Mouse (Mus musculus) embryonic fibroblast, embryonic 13.5 days (primary cell): ENCODE measurements at regions not wholly inside any gene's neighbourhood (a gene's known extent, or its start where the extent isn't known, plus 50 kb on each side); places are given as distances from the start of the nearest gene placed in this dataset.
A peak's percentile ranks its signal among the peaks of the same experiment; 100 is the strongest.

Experiments used
- H3K27ac ChIP-seq: 2 replicates; pipeline ENCODE4 v1.5.1; 2012; ENCODE audit warnings: low read length, control low read depth, inconsistent platforms; ENCODE audit not compliant: insufficient read depth
- H3K4me1 ChIP-seq: 2 replicates; pipeline ENCODE4 v1.6.1; 2011; ENCODE audit warnings: low read length; ENCODE audit not compliant: control insufficient read depth, insufficient read depth
- H3K4me3 ChIP-seq: 2 replicates; pipeline ENCODE4 v1.5.1; 2011; ENCODE audit warnings: mild to moderate bottlenecking, control low read depth, low read length; ENCODE audit not compliant: insufficient read depth
- CTCF ChIP-seq: IDR thresholded peaks from 2 replicates; pipeline ENCODE4 v1.5.1; 2011; ENCODE audit warnings: mild to moderate bottlenecking, control low read depth, low read length, moderate library complexity, borderline replicate concordance; ENCODE audit not compliant: insufficient read depth
- POLR2A ChIP-seq: IDR thresholded peaks from 2 replicates; pipeline ENCODE4 v1.6.1; 2011; ENCODE audit warnings: low read depth, mild to moderate bottlenecking, control low read depth, low read length, moderate library complexity

GRCm38 (mm10) chr11:117413133-117413532 lies 71.0 kb upstream of the Gm11733 start:
- no peaks in the 10 kb centered on the region for H3K4me1 ChIP-seq
- H3K4me3 ChIP-seq = no peak overlapping the region
- no peak overlapping the region for H3K27ac ChIP-seq
- no peak for TF ChIP-seq POLR2A
- TF ChIP-seq CTCF = no peak

GRCm38 (mm10) chr11:117413942-117414705 lies 70.0 kb upstream of the Gm11733 start:
- no peak overlapping the region for H3K4me3 ChIP-seq
- no peak overlapping the region for H3K27ac ChIP-seq
- TF ChIP-seq POLR2A (no peak), CTCF (no peak)
- no peaks in the 10 kb centered on the region for H3K4me1 ChIP-seq

GRCm38 (mm10) chr11:117414871-117415323 lies 69.3 kb upstream of the Gm11733 start:
- TF ChIP-seq CTCF (no peak), POLR2A (no peak)
- Histone ChIP-seq H3K4me1 (no peaks in the 10 kb centered on the region), H3K27ac (no peak overlapping the region), H3K4me3 (peak overlapping the region; percentile 41)

- H3K4me1 ChIP-seq = no peaks in the 10 kb centered on the region
- no peak overlapping the region for H3K4me3 ChIP-seq
- H3K27ac ChIP-seq = no peak overlapping the region
- TF ChIP-seq CTCF (no peak), POLR2A (no peak)
These were observed 68.7 kb upstream of the Gm11733 start for GRCm38 (mm10) chr11:117415466-117415865.

- no peak for TF ChIP-seq POLR2A
- TF ChIP-seq CTCF = no peak
- no peak overlapping the region for H3K4me3 ChIP-seq
These were observed 68.2 kb upstream of the Gm11733 start for GRCm38 (mm10) chr11:117415955-117416354.

GRCm38 (mm10) chr11:117416984-117417670 lies 67.0 kb upstream of the Gm11733 start:
- H3K4me3 ChIP-seq = no peak overlapping the region
- TF ChIP-seq CTCF (no peak), POLR2A (no peak)
- H3K4me1 ChIP-seq = no peaks in the 10 kb centered on the region
- no peak overlapping the region for H3K27ac ChIP-seq

More at GRCm38 (mm10) chr11:117415955-117416354, 68.2 kb upstream of the Gm11733 start:
- Histone ChIP-seq H3K4me1 (no peaks in the 10 kb centered on the region), H3K27ac (no peak overlapping the region)

- TF ChIP-seq POLR2A (no peak), CTCF (no peak)
- Histone ChIP-seq H3K27ac (no peak overlapping the region), H3K4me3 (no peak overlapping the region), H3K4me1 (no peaks in the 10 kb centered on the region)
These were observed 66.1 kb upstream of the Gm11733 start for GRCm38 (mm10) chr11:117417959-117418574.

GRCm38 (mm10) chr11:117418939-117419338 lies 65.2 kb upstream of the Gm11733 start:
- TF ChIP-seq CTCF (no peak), POLR2A (no peak)
- no peaks in the 10 kb centered on the region for H3K4me1 ChIP-seq
- H3K4me3 ChIP-seq = no peak overlapping the region
- H3K27ac ChIP-seq = no peak overlapping the region

GRCm38 (mm10) chr11:117419351-117419969 lies 64.7 kb upstream of the Gm11733 start:
- Histone ChIP-seq H3K27ac (no peak overlapping the region), H3K4me1 (no peaks in the 10 kb centered on the region)
- TF ChIP-seq CTCF (no peak), POLR2A (no peak)

GRCm38 (mm10) chr11:117422713-117423112 lies 61.5 kb upstream of the Gm11733 start:
- TF ChIP-seq POLR2A (no peak), CTCF (no peak)
- Histone ChIP-seq H3K4me3 (no peak overlapping the region), H3K27ac (no peak overlapping the region), H3K4me1 (no peaks in the 10 kb centered on the region)

More at GRCm38 (mm10) chr11:117419351-117419969, 64.7 kb upstream of the Gm11733 start:
- H3K4me3 ChIP-seq = no peak overlapping the region
